Mouse (Mus musculus) intestine, embryonic 14.5 days (tissue): Measurements from ENCODE around the gene Dpm2. TPM values are rescaled to one million over a fixed set of nuclear protein-coding genes. Genes with fewer than 3 reads are reported as not detected.
A peak's percentile ranks its signal among the peaks of the same experiment; 100 is the strongest.

Source experiments
- ATAC-seq: fragments of 200-750 bp; cut with Nextera tagmentation; replicated peaks from 2 replicates; pipeline ENCODE4 v1.8.0; 2017; ENCODE audit warnings: low read depth, moderate number of reproducible peaks, moderate TSS enrichment, moderate library complexity; ENCODE audit not compliant: low FRiP score, low TSS enrichment
- DNase-seq: peaks from one replicate; pipeline ENCODE4 v3.0.0-alpha.2; 2018; ENCODE audit warnings: low spot score
- H3K27ac ChIP-seq: fragments of 300-500 bp; sonication (generic); 2 replicates; pipeline ENCODE4 v1.5.1; 2014; ENCODE audit warnings: low read depth, mild to moderate bottlenecking, control low read depth
- H3K27me3 ChIP-seq: fragments of 300-500 bp; sonication (generic); replicated peaks from 2 replicates; pipeline ENCODE4 v1.6.1; 2014; ENCODE audit warnings: low read length, control low read depth; ENCODE audit not compliant: control insufficient read depth, insufficient read depth
- H3K36me3 ChIP-seq: fragments of 300-500 bp; sonication (generic); 2 replicates; pipeline ENCODE4 v1.6.1; 2014; ENCODE audit warnings: low read length, control low read depth; ENCODE audit not compliant: control insufficient read depth, insufficient read depth
- H3K4me1 ChIP-seq: fragments of 300-500 bp; sonication (generic); replicated peaks from 2 replicates; pipeline ENCODE4 v1.6.1; 2014; ENCODE audit warnings: low read length, control low read depth, mixed read lengths; ENCODE audit not compliant: control insufficient read depth, insufficient read depth
- H3K4me2 ChIP-seq: fragments of 300-500 bp; sonication (generic); 2 replicates; pipeline ENCODE4 v1.6.1; 2014; ENCODE audit warnings: low read length
- H3K4me3 ChIP-seq: fragments of 300-500 bp; sonication (generic); 2 replicates; pipeline ENCODE4 v1.5.1; 2014; ENCODE audit warnings: low read depth, low read length, control low read depth, mixed read lengths
- H3K9ac ChIP-seq: fragments of 300-500 bp; sonication (generic); 2 replicates; pipeline ENCODE4 v1.6.1; 2014; ENCODE audit warnings: mild to moderate bottlenecking, low read length
- H3K9me3 ChIP-seq: fragments of 300-500 bp; sonication (generic); 2 replicates; pipeline ENCODE4 v1.6.1; 2016; ENCODE audit warnings: low read length, control low read depth; ENCODE audit not compliant: control insufficient read depth
- WGBS: fragments of 180-500 bp; shearing (Covaris S2); extraction: QIAGEN DNeasy Blood & Tissue Kit; methylation state at CpG from one replicate; pipeline ENCODE4 v1.1.7; 2014; 5-methylcytosine and 5-hydroxymethylcytosine counted together
- polyA plus RNA-seq: library from polyadenylated mRNA; unstranded; fragments of >200 nt; fragmentation: Nextera tagmentation; extraction: Ambion mirVana; gene quantifications from 2 replicates; pipeline ENCODE4 v1.2.1, GENCODE M21; 2014

Dpm2 gene
- polyA plus RNA-seq, 1 experiment from 2014 or later, result 118 TPM

DNA sequence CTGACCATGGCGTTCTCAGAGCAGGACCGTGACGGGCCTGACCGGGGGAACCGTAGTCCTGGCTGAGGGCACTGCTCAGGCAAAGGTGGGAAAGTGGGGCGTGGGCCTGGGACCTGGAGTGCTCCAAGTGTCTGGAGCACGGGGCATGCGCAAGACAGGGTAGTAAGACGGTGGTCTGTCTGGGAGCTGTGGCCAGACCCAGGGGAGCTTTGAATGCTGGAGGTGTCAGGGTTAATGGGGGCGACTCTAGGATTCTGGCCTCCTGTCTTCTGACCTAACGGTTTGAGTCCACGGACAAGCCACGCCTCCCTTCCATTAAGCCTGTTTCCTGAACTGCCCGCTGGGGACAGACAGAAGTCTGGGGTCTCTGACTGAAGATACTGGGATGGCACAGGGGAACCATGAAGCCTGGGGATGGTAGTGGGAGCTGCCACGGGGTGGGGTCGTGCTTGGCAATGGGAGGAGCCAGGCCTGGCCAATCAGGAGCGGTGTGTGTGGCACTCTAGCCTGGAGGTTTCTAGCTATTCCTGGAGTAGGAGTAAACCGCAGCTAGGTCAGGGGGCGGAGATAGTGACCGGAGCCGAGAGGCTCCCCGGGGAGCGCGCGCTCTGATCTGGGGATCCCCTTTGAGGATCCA, 37.6 kb downstream of the Dpm2 start:
- ATAC-seq, result peak; percentile 48; the same call in 1 of the 2 replicates
- Histone ChIP-seq H3K4me3 (peak overlapping the region; percentile 71), H3K9ac (peak overlapping the region; percentile 32; the same call in 1 of the 2 replicates), H3K4me1 (peaks cover 19% of the 10 kb centered on the region), H3K9me3 (no peaks in the 10 kb centered on the region), H3K4me2 (peak overlapping the region; percentile 75), H3K27ac (peak overlapping the region; percentile 43; the same call in 1 of the 2 replicates), H3K36me3 (no peaks in the 10 kb centered on the region), H3K27me3 (no peaks in the 10 kb centered on the region)
- 5% methylated on average over 25 of the region's 25 CpGs for WGBS
- DNase-seq, result peak; percentile 73

DNA sequence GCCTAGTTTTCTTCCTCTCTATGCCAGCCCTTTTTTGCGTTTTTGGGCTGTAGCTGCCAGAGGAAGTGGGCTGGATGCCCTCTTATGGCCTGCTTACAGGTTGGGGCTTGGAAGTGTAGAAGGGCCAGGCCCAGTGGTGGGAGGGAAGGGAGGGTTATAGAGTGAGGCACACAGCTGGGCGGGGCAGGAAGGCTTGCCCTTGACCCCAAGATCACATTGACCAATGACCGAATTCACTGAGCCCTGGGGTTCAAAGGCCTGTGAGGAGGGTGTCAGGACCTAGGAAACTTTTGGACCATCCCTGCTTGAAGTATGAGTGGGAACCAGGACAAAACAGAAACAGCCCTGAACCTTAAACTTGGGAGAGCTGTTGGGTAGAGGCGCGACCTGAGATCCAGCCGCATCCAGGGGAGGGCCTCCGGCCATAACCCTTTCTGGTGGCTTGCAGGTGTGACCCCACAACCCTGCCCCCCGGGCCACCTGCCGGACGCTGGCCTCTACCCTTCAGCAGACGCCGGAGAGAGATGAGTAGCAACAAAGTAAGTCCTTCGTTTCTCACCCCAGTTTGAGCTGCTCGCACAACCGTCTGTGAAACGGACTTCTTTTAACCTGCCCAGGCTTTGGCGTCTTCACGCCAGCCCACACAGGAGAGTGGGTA, 38.2 kb downstream of the Dpm2 start:
- peaks cover 19% of the 10 kb centered on the region for H3K4me1 ChIP-seq
- H3K36me3 ChIP-seq, result peaks cover 6% of the 10 kb centered on the region; the same call in 1 of the 2 replicates
- no peaks in the 10 kb centered on the region for H3K27me3 ChIP-seq
- H3K9me3 ChIP-seq, result no peaks in the 10 kb centered on the region
- H3K4me3 ChIP-seq, result peak overlapping the region; percentile 71
- peak overlapping the region; percentile 75 for H3K4me2 ChIP-seq
- ATAC-seq (no peak), DNase-seq (no peak)
- H3K27ac ChIP-seq, result peak overlapping the region; percentile 43; the same call in 1 of the 2 replicates
- peak overlapping the region; percentile 32; the same call in 1 of the 2 replicates for H3K9ac ChIP-seq
- WGBS, result 47% methylated on average over 18 of the region's 18 CpGs

DNA sequence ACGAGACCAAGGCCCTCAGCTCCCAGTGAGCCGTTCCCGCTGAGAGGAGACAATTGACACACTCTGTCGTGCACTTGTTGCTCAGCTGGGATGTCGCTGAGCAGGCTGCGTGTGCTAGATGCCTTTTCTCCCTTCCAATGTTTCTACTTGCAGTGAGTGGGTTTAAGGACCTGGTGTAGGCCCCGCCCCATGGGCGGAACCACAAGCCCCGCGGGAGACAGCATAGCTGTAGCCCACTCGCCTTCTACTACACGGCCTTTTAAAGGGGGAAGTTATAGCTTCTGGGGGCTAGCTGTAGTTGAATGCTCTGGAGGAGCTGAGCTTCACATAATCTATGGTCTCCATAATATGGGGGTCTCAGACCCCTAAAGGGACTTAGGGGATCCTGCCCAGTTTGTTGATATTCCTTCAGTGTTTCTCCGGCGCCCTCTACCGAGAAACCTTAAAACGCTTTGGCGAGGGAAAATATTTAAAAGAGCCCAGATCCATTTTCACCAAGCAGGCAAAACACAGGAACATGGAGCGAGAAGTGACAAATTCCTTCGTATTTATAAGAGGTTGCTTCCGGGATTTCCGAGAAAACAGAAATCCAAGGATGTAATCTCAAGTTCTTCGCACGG, 40.1 kb downstream of the Dpm2 start:
- H3K27me3 ChIP-seq, result no peaks in the 10 kb centered on the region
- H3K4me3 ChIP-seq, result peak overlapping the region; percentile 34
- H3K4me1 ChIP-seq, result peaks cover 19% of the 10 kb centered on the region
- H3K9ac ChIP-seq, result no peak overlapping the region
- no peak overlapping the region for H3K27ac ChIP-seq
- H3K36me3 ChIP-seq, result peaks cover 20% of the 10 kb centered on the region
- 14% methylated on average over 23 of the region's 23 CpGs for WGBS
- H3K9me3 ChIP-seq, result no peaks in the 10 kb centered on the region
- ATAC-seq (no peak), DNase-seq (peak; percentile 80)
- peak overlapping the region; percentile 56 for H3K4me2 ChIP-seq

DNA sequence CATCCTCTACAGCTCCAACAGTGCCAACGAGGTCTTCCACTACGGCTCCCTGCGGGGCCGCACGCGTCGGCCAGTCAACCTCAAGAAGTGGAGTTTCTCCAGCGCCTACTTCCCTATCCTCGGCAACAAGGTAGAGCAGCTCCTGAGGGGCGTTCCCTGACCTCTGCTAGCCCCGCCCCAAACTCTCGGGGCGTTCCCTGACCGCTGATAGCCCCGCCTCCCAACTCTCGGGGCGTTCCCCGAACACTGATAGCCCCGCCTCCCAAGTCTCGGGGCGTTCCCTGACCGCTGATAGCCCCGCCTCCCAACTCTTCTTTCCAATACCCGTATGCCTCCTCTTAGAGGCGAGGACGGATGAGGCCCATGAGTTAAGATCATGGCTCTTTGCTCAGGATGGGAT, 41.6 kb downstream of the Dpm2 start:
- peaks cover 31% of the 10 kb centered on the region for H3K36me3 ChIP-seq
- no peak overlapping the region for H3K4me3 ChIP-seq
- H3K27me3 ChIP-seq, result no peaks in the 10 kb centered on the region
- H3K4me2 ChIP-seq, result no peak overlapping the region
- ATAC-seq (no peak), DNase-seq (no peak)
- no peak overlapping the region for H3K9ac ChIP-seq
- H3K4me1 ChIP-seq, result peaks cover 19% of the 10 kb centered on the region
- H3K9me3 ChIP-seq, result no peaks in the 10 kb centered on the region
- H3K27ac ChIP-seq, result no peak overlapping the region
- 75% methylated on average over 26 of the region's 26 CpGs for WGBS

DNA sequence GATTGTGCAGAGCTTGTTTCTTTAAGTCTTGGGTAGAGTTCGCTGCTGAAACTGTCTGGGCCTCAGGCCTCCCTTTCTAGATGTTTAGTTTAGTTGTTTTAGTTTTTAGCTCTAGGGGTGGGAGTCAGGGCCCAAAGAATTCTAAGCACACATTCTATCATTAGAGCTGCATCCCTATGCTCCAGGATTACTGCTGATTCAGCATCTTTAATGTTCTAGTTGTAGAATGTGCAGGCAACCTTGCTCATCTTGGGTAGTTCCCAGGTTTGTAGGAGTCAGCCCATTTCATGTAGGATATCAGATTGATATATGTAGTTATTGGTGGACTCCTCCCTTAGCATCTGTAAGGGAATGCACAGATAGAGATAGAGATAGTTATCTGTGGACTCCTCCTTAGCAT, 46.5 kb downstream of the Dpm2 start:
- 88% methylated on average over 1 of the region's 1 CpGs for WGBS
- Histone ChIP-seq H3K4me2 (no peak overlapping the region), H3K36me3 (peaks cover 44% of the 10 kb centered on the region), H3K9ac (no peak overlapping the region), H3K27me3 (no peaks in the 10 kb centered on the region), H3K4me1 (peaks cover 29% of the 10 kb centered on the region), H3K9me3 (0 out of 2 replicates have a peak, but pooled peaks cover 3% of the 10 kb centered on the region), H3K27ac (no peak overlapping the region), H3K4me3 (no peak overlapping the region)
- ATAC-seq (no peak), DNase-seq (no peak)

DNA sequence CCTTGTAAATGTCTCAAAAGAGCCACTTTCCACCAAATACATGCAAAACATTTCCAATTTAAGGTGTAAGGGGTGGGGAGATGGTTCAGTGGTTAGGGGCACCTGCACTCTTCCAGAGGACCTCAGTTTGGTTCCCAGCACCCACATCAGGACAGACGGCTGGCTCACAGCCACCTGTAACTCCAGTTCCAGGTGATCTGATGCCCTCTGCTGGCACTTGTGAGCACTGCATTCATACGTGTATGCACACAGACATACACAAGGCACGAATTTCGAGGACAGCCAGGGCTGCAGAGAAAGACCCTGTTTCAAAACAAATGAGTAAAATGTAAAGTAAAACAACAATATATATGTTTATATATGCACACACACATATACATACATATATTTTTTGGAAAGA, 46.9 kb downstream of the Dpm2 start:
- H3K27ac ChIP-seq, result no peak overlapping the region
- WGBS, result 95% methylated on average over 4 of the region's 4 CpGs
- peaks cover 44% of the 10 kb centered on the region for H3K36me3 ChIP-seq
- H3K4me2 ChIP-seq, result no peak overlapping the region
- ATAC-seq (no peak), DNase-seq (no peak)
- H3K9ac ChIP-seq, result no peak overlapping the region
- H3K4me1 ChIP-seq, result peaks cover 31% of the 10 kb centered on the region
- H3K9me3 ChIP-seq, result 0 out of 2 replicates have a peak, but pooled peaks cover 3% of the 10 kb centered on the region
- no peaks in the 10 kb centered on the region for H3K27me3 ChIP-seq
- H3K4me3 ChIP-seq, result no peak overlapping the region

DNA sequence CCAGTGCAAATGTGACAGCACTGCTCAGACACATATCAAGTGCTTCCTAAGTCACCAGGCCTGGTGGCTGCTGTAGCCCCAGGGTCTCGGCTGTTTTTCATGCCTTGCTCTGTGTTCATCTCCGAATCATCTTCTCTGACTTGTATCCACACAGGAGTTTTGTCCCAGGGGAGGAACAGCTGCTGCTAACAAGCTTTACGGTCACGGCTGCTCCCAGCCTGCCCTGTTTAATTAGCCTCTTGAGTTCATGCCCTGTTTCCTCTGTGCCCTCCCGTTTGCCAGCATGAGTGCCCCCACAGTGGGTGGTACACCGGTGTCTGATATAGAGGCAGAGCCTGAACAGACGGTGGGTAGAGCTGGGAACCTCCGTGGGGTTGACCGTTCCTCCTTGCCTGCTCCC, 47.4 kb downstream of the Dpm2 start:
- WGBS, result 81% methylated on average over 9 of the region's 9 CpGs
- Histone ChIP-seq H3K9me3 (0 out of 2 replicates have a peak, but pooled peaks cover 3% of the 10 kb centered on the region), H3K27ac (no peak overlapping the region), H3K36me3 (peaks cover 44% of the 10 kb centered on the region), H3K27me3 (no peaks in the 10 kb centered on the region), H3K9ac (no peak overlapping the region), H3K4me2 (no peak overlapping the region), H3K4me1 (peaks cover 31% of the 10 kb centered on the region), H3K4me3 (no peak overlapping the region)
- no peak for ATAC-seq
- no peak for DNase-seq

DNA sequence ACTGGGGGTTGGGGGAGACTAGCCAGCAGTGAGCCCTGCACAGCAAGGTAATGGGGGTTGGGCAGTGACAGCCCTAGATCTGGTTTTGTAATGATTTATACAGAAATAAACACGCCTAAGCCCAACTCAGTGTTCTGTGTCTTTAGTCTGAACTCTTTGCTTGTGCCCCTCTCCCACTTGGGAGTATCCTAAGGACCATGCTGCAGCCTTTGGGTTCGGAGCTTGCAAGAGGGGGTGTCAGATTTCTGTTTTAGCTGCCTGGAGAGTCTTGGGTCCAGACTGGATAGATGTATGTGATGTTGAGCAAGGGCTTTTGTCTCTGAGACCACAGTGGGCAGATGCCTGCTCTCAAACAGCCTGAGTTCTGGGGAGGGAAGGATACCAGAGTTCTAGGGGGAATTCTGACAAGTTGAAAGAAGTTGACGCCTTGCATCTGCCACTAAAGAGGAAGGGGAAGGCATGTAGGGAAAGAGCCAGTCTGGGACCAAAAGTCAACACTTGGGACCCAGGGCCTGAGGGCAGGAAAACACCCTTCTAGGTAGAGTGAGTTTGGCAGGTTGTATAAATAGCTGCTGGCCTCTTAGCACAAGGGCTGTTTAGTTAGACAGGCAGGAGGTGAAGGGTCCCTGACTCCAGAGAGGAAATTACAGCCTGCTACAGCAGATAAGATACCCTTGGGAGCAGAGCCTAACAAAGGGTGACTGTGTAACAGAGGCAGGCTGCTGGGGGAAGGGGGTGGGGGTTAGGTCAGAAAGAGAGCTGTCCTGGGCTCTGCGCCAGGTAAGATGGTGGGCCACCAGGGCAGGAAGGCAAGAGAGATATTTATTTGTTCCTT, 50.2 kb downstream of the Dpm2 start:
- peaks cover 45% of the 10 kb centered on the region for H3K4me1 ChIP-seq
- peak overlapping the region; percentile 33 for H3K4me2 ChIP-seq
- DNase-seq (peak; percentile 75), ATAC-seq (peak; percentile 80)
- no peak overlapping the region for H3K4me3 ChIP-seq
- H3K27me3 ChIP-seq, result no peaks in the 10 kb centered on the region
- 9% methylated on average over 4 of the region's 4 CpGs for WGBS
- 0 out of 2 replicates have a peak overlapping the region, but pooled peaks have one; percentile 23 for H3K9ac ChIP-seq
- H3K36me3 ChIP-seq, result peaks cover 23% of the 10 kb centered on the region
- 0 out of 2 replicates have a peak, but pooled peaks cover 3% of the 10 kb centered on the region for H3K9me3 ChIP-seq
- H3K27ac ChIP-seq, result peak overlapping the region; percentile 94
